Mouse (Mus musculus) midbrain, embryonic 12.5 days (tissue): ENCODE measurements around the gene Arhgap18. TPM values are rescaled to one million over a fixed set of nuclear protein-coding genes. Genes with fewer than 3 reads are reported as not detected.

Source experiments
- ATAC-seq: fragments of 200-750 bp; cut with Nextera tagmentation; 2 replicates; pipeline ENCODE4 v1.8.0; 2017; ENCODE audit warnings: low read depth, moderate TSS enrichment, moderate library complexity; ENCODE audit not compliant: low FRiP score
- H3K27ac ChIP-seq: fragments of 300-500 bp; sonication (generic); replicated peaks from 2 replicates; pipeline ENCODE4 v1.5.1; 2016; ENCODE audit warnings: mild to moderate bottlenecking
- H3K27me3 ChIP-seq: fragments of 300-500 bp; sonication (generic); 2 replicates; pipeline ENCODE4 v1.6.1; 2016; ENCODE audit warnings: mild to moderate bottlenecking
- H3K36me3 ChIP-seq: fragments of 300-500 bp; sonication (generic); 2 replicates; pipeline ENCODE4 v1.6.1; 2016
- H3K4me1 ChIP-seq: fragments of 300-500 bp; sonication (generic); 2 replicates; pipeline ENCODE4 v1.6.1; 2016
- H3K4me2 ChIP-seq: fragments of 300-500 bp; sonication (generic); replicated peaks from 2 replicates; pipeline ENCODE4 v1.6.1; 2016; ENCODE audit warnings: mild to moderate bottlenecking, moderate library complexity
- H3K4me3 ChIP-seq: fragments of 300-500 bp; sonication (generic); 2 replicates; pipeline ENCODE4 v1.5.1; 2016; ENCODE audit warnings: mild to moderate bottlenecking
- H3K9ac ChIP-seq: fragments of 300-500 bp; sonication (generic); replicated peaks from 2 replicates; pipeline ENCODE4 v1.6.1; 2016; ENCODE audit warnings: mild to moderate bottlenecking, moderate library complexity
- H3K9me3 ChIP-seq: fragments of 300-500 bp; sonication (generic); 2 replicates; pipeline ENCODE4 v1.6.1; 2016; ENCODE audit warnings: mild to moderate bottlenecking
- WGBS: fragments of 180-500 bp; shearing (Covaris S2); methylation state at CpG from one replicate; pipeline ENCODE4 v1.1.7; 2016; 5-methylcytosine and 5-hydroxymethylcytosine counted together
- polyA plus RNA-seq: library from polyadenylated mRNA; unstranded; fragments of >200 nt; fragmentation: Nextera tagmentation; extraction: Ambion mirVana; gene quantifications from 2 replicates; pipeline ENCODE4 v1.2.1, GENCODE M21; 2016

Gene Arhgap18
- 17.8 and 18.2 TPM in 2 replicates for polyA plus RNA-seq

DNA sequence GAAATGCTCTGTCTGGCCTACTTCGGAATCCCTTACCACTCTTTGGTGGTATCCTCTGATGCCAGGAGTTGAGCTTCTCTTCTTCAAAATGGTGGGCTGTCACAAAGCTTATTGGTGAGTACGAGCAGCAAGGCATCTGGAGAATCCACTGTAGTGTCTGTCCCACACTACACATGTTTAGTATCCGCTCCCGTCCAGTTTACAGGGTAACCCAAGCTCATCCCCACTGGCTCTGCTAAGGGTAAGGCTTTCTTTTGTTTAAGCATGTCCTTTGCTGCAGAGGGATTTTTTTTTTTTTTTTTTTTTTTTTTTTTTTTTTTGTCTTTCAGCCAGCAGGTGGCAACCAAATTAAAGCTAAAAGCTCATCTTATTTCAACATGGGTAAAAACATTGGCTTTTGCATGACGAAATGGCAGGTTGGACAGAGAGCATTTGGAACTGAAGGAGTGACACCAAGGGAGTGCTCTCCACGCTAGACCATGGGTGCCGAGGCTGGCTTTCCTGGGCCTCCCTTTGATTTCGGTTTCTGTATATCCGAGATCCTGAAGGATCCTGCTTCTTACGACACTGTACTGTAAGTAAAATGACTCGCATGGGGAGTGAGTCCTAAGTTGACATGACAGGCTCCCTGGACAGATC is at the start of gene Arhgap18:
TSS of gene Arhgap18 (plus strand) at position 493 of the 639 bp plus-strand sequence.
- peaks cover 5% of the 10 kb centered on the region; the same call in 1 of the 2 replicates for H3K4me1 ChIP-seq
- WGBS = 76% methylated on average over 11 of the region's 11 CpGs
- H3K27ac ChIP-seq = peak within 1 kb of the TSS; percentile 66
- no peaks in the 10 kb centered on the region for H3K36me3 ChIP-seq
- peak; percentile 67 for ATAC-seq
- no peaks in the 10 kb centered on the region for H3K9me3 ChIP-seq
- H3K27me3 ChIP-seq = no peaks in the 10 kb centered on the region
- H3K4me3 ChIP-seq = no peak within 1 kb of the TSS
- H3K4me2 ChIP-seq = peak within 1 kb of the TSS; percentile 32
- H3K9ac ChIP-seq = no peak within 1 kb of the TSS; the same call in 1 of the 2 replicates

DNA sequence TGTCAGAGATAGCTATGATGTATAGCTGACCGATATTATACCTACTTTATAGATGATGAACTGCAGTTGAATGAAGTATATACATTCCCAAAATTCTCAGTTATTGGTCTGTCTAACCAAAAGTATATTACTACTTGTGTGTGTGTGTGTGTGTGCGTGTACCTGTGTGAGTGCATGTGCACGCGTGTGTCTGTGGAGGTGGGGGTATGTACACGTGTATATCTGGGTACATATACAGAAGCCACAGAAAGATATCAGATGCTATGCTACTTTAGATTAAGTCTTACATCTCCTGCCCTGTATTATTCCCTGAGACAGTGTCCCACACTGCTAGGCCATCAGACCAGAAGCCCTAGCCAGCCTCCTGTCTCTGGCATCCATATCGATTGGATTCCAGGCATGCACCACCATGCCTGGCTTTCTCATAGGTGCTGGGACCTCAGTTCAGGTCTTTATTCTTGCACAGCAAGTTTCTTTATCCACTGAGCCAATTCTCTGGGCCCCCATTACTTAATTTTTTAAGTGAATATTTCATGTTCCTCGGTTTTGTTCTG is 42.7 kb upstream of the Arhgap18 start:
- ATAC-seq = peak; percentile 50
- Histone ChIP-seq H3K9ac (no peak overlapping the region), H3K36me3 (no peaks in the 10 kb centered on the region), H3K27ac (no peak overlapping the region), H3K4me1 (no peaks in the 10 kb centered on the region), H3K9me3 (no peaks in the 10 kb centered on the region), H3K4me2 (no peak overlapping the region), H3K4me3 (no peak overlapping the region), H3K27me3 (no peaks in the 10 kb centered on the region)
- WGBS = 93% methylated on average over 7 of the region's 7 CpGs

DNA sequence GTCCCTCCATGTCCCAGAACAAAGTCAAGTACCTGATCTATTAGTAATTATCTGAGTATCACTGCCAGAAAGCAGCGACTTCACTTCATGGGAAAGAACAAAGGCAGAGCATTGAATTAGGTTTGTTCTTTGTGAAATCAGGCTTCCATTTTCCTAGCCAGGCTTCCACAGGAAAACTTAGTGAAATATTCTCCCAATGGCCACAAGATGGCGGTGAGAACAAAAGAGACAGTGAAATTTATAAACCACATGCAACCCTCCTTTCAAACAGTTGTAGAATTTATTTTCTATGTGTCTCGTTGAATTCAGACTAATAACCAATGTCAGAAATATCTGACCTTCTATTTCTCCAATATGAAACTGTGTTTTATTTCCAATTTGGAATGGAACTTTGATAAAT is 42.2 kb upstream of the Arhgap18 start:
- Histone ChIP-seq H3K27me3 (no peaks in the 10 kb centered on the region), H3K4me1 (no peaks in the 10 kb centered on the region), H3K9me3 (no peaks in the 10 kb centered on the region), H3K4me3 (no peak overlapping the region), H3K36me3 (no peaks in the 10 kb centered on the region), H3K9ac (no peak overlapping the region), H3K4me2 (no peak overlapping the region), H3K27ac (no peak overlapping the region)
- 4% methylated on average over 3 of the region's 3 CpGs for WGBS
- no peak for ATAC-seq

DNA sequence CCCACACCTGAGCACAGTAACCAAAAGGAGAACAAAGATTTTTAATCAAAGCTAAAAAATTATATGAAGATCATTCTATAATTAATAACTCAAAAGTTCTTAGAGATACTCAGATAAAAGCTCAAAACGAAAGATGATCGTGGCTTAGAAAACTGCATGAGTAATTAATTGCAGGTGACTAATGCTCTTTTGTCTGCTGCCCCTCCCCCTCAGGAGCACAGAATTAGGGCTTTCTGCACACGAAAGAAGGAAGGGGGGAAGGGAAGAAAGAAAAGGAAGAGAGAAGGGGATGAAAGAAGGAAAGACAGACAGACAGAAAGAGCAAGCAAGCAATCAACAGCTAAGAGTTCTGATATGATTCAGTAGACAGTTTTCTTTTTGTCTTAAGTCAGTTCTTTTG is 39.2 kb upstream of the Arhgap18 start:
- Histone ChIP-seq H3K4me3 (no peak overlapping the region), H3K27me3 (no peaks in the 10 kb centered on the region), H3K4me1 (no peaks in the 10 kb centered on the region), H3K36me3 (no peaks in the 10 kb centered on the region), H3K27ac (no peak overlapping the region), H3K4me2 (no peak overlapping the region), H3K9ac (no peak overlapping the region), H3K9me3 (no peaks in the 10 kb centered on the region)
- no peak for ATAC-seq
- 47% methylated on average over 3 of the region's 3 CpGs for WGBS

DNA sequence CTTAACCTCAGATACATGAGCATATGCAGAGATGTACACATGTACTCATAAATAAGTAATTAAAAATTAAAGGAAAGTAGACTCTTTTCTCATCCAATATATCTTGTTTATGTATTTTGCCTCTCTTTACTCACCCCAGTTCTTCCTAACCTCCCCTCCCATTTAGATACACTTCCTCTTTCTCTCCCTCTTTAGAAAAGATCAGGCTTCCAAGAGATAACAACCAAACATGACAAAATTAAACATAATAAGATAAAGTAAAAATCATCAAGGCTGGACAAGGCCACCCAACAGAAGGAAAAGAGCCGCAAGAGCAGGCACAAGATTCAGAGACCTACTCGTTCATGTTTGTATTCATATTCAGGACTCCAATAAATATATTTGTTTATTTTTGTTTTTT is 28.5 kb upstream of the Arhgap18 start:
- no peaks in the 10 kb centered on the region for H3K4me1 ChIP-seq
- 0 out of 2 replicates have a peak, but pooled peaks cover 4% of the 10 kb centered on the region for H3K9me3 ChIP-seq
- H3K27ac ChIP-seq = no peak overlapping the region
- no peak overlapping the region for H3K9ac ChIP-seq
- WGBS = 85% methylated on average over 2 of the region's 2 CpGs
- H3K27me3 ChIP-seq = no peaks in the 10 kb centered on the region
- H3K4me3 ChIP-seq = no peak overlapping the region
- no peak overlapping the region for H3K4me2 ChIP-seq
- no peak for ATAC-seq
- H3K36me3 ChIP-seq = no peaks in the 10 kb centered on the region

DNA sequence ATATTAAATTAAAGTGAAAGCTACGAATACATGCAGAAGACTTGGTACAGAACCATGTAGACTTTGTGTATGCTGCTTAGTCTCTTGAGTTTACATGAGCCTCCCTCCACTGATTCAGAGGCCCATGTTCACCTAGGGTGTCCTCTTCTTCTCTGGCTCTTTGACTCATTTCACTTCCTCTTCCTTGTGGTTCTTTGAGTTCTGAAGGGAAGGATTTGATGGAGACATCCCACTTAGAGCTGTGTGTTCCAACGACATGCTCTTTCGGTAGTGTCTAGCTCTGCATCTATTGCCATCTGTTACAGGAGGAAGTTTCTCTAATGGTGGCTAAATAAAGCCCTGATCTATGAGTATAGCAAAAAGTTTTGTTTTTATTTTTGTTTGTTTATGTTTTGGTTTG is 28.0 kb upstream of the Arhgap18 start:
- WGBS = 92% methylated on average over 3 of the region's 3 CpGs
- ATAC-seq = no peak

DNA sequence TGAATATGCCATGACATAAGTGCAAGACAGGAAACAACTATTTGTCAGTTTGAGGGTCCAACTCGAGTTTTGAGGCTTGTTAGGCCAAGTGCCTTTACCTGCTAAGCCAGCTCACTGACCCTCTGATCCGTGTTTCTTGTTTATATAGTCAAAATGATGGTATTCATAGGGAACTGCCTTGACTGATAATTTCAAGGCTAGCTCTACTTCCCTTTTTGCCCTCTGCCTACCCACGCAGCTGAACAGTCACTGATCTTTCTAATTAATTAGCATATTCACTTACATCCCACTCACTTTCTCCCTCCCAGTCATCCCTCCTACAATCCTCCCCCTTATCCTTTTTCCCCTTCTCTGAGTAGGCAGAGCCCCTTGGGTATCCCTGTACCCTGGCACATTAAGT is 2.4 kb upstream of the Arhgap18 start:
- Histone ChIP-seq H3K4me1 (peaks cover 5% of the 10 kb centered on the region; the same call in 1 of the 2 replicates), H3K9ac (no peak overlapping the region), H3K4me3 (no peak overlapping the region), H3K9me3 (no peaks in the 10 kb centered on the region), H3K27ac (no peak overlapping the region), H3K4me2 (no peak overlapping the region), H3K27me3 (no peaks in the 10 kb centered on the region), H3K36me3 (no peaks in the 10 kb centered on the region)
- WGBS = 84% methylated on average over 3 of the region's 3 CpGs
- no peak for ATAC-seq

More for the DNA sequence above, 28.0 kb upstream of the Arhgap18 start:
- Histone ChIP-seq H3K9ac (no peak overlapping the region), H3K4me1 (no peaks in the 10 kb centered on the region), H3K4me2 (no peak overlapping the region), H3K4me3 (no peak overlapping the region), H3K36me3 (no peaks in the 10 kb centered on the region), H3K9me3 (peaks cover 8% of the 10 kb centered on the region; the same call in 1 of the 2 replicates), H3K27ac (no peak overlapping the region), H3K27me3 (no peaks in the 10 kb centered on the region)

DNA sequence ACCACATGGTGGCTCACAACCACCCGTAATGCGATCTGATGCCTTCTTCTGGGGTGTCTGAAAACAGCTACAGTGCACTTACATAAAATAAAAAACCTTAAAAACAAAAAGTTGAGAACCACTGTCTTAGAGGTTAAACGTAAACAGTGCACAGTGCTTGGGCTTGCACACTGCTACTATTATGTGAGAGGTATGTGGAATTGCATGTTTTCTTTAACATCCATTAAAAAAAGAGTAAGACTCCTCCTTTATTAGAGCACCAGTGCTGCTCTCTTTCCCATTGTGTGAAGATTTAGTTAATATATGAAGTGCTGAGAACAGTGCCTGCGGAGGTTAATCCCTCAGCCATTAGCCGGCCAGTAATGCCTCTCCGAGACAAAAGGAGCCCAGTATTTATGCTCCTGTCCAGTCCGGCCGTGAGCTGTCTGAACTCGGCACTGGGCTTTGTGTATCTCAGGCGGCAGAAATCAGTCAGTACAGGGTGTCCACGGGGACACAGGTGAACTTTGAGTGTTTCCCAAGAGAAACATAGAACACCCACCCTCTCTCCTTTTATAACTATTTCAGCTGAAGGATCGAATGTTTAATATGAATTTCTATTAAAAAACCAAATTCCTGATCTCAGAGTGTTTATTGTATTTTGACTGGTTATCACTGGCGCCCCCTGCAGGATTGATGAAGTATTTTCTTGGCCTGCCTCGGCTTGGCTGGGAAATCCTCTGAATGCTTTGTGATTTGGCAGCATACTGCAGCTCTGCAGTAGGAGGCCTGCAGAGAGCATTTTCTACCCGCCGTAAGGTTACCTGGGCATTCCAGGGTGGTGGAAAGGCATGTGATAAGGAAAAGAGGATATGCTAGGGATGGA is 925 bp upstream of the Arhgap18 start:
- Histone ChIP-seq H3K4me3 (no peak overlapping the region), H3K27ac (peak overlapping the region; percentile 66), H3K4me1 (peaks cover 5% of the 10 kb centered on the region; the same call in 1 of the 2 replicates), H3K4me2 (peak overlapping the region; percentile 32), H3K9ac (no peak overlapping the region; the same call in 1 of the 2 replicates), H3K9me3 (no peaks in the 10 kb centered on the region), H3K36me3 (no peaks in the 10 kb centered on the region), H3K27me3 (no peaks in the 10 kb centered on the region)
- peak; percentile 84 for ATAC-seq
- 33% methylated on average over 16 of the region's 16 CpGs for WGBS

DNA sequence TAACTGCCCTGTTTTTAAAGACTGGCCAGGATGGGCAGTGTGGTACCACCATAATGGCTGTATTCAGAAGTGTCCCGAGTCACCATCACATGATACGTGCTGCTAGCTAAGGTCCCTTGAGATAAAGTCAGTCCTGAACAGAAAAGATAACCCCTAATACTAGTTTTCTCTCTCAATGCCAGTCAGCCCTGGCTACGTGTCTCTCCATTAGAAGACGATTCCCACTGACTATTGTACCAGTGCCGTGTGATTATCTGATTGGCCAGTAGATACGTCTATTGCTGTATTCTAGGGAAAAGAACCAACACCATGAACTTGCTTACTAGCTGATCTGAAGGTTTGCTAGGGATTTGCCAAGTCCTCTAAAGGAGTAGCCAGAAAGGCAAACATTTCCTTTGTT is 785 bp downstream of the Arhgap18 start:
- Histone ChIP-seq H3K9me3 (no peaks in the 10 kb centered on the region), H3K9ac (no peak overlapping the region), H3K4me1 (peaks cover 5% of the 10 kb centered on the region; the same call in 1 of the 2 replicates), H3K36me3 (no peaks in the 10 kb centered on the region), H3K27me3 (no peaks in the 10 kb centered on the region), H3K27ac (no peak overlapping the region), H3K4me3 (no peak overlapping the region), H3K4me2 (no peak overlapping the region)
- 88% methylated on average over 6 of the region's 6 CpGs for WGBS
- ATAC-seq = no peak

DNA sequence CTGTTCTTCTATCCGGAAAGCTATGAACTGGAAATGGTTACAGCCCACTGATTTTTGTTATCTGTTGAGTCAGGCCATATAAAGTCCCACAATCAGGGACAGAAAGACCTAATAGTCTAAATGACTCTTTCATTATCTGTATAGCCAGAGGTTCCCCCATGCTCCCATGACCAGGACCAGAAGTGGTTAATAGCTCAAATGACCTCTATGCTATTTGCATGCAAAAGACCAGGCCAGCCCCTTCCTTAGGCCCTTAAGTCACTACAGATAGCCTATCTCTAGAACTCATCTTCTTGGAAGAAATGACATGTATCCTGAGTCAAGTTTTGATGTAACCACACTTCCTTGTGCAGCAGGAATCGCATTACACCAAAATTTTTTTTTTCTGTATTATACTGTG is 4.0 kb downstream of the Arhgap18 start:
- Histone ChIP-seq H3K9ac (no peak overlapping the region), H3K4me2 (no peak overlapping the region), H3K9me3 (no peaks in the 10 kb centered on the region), H3K4me1 (peaks cover 8% of the 10 kb centered on the region; the same call in 1 of the 2 replicates), H3K27me3 (no peaks in the 10 kb centered on the region), H3K27ac (no peak overlapping the region), H3K36me3 (no peaks in the 10 kb centered on the region), H3K4me3 (no peak overlapping the region)
- WGBS = 95% methylated on average over 2 of the region's 2 CpGs
- no peak for ATAC-seq

DNA sequence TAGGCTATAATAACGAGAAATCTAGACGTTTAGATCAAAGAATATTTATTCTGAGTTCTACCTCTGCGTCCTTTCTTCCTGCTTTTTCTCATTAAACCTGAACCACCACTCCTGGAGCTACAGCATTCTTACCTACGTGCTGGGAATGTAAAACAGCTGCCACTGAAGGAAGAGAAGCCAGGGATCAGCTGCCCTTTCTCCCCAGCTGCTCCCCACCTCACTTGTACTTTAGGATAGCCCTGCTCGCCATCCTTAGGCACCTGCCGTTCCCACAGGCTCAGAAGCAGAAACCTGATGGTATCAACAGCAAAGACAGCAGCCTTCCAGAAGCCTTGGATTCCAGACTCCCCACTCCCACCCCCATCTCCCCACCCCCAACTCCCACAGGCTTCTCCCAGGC is 6.2 kb downstream of the Arhgap18 start:
- Histone ChIP-seq H3K4me3 (no peak overlapping the region), H3K27ac (no peak overlapping the region), H3K4me1 (peaks cover 5% of the 10 kb centered on the region; the same call in 1 of the 2 replicates), H3K9me3 (no peaks in the 10 kb centered on the region), H3K27me3 (no peaks in the 10 kb centered on the region), H3K9ac (no peak overlapping the region), H3K36me3 (no peaks in the 10 kb centered on the region), H3K4me2 (no peak overlapping the region)
- ATAC-seq = peak; percentile 52
- WGBS = 43% methylated on average over 6 of the region's 6 CpGs

DNA sequence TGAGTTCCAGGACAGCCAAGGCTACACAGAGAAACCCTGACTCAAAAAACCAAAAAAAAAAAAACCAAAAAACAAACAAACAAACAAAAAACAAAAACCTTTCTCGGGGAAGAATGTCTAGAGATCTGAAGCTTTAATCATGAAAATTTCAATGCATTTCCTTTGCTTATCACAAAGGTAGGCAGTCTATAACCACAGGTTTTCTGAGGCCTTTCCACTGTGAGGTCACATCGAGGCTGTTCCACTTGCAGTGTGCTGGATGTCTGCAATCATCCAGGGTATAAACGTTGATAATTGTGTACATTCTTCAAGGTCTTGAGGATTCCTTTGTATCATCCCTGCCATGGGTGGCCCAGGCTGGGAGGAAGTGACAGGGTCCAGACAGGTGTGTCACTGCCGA is 7.9 kb downstream of the Arhgap18 start:
- Histone ChIP-seq H3K9ac (no peak overlapping the region), H3K27me3 (no peaks in the 10 kb centered on the region), H3K9me3 (no peaks in the 10 kb centered on the region), H3K36me3 (no peaks in the 10 kb centered on the region), H3K4me2 (no peak overlapping the region), H3K27ac (no peak overlapping the region), H3K4me1 (peaks cover 5% of the 10 kb centered on the region; the same call in 1 of the 2 replicates), H3K4me3 (no peak overlapping the region)
- ATAC-seq = no peak
- WGBS = 90% methylated on average over 4 of the region's 4 CpGs
